Mouse (Mus musculus) heart, embryonic 15.5 days (tissue): ENCODE results near the gene Aatf. TPM values are rescaled to one million over a fixed set of nuclear protein-coding genes. Genes with fewer than 3 reads are reported as not detected.

ENCODE experiments used
- ATAC-seq: fragments of 200-750 bp; cut with Nextera tagmentation; replicated peaks from 2 replicates; pipeline ENCODE4 v1.8.0; 2017; ENCODE audit warnings: low read depth, moderate TSS enrichment; ENCODE audit not compliant: insufficient number of reproducible peaks, insufficient read depth, low FRiP score
- H3K27ac ChIP-seq: fragments of 300-500 bp; sonication (generic); 2 replicates; pipeline ENCODE4 v1.5.1; 2015; ENCODE audit warnings: mild to moderate bottlenecking, inconsistent platforms
- H3K27me3 ChIP-seq: fragments of 300-500 bp; sonication (generic); 2 replicates; pipeline ENCODE4 v1.6.1; 2015; ENCODE audit warnings: inconsistent platforms
- H3K36me3 ChIP-seq: fragments of 300-500 bp; sonication (generic); 2 replicates; pipeline ENCODE4 v1.6.1; 2015; ENCODE audit warnings: mild to moderate bottlenecking, inconsistent platforms
- H3K4me1 ChIP-seq: fragments of 300-500 bp; sonication (generic); replicated peaks from 2 replicates; pipeline ENCODE4 v1.6.1; 2015; ENCODE audit warnings: inconsistent platforms
- H3K4me2 ChIP-seq: fragments of 300-500 bp; sonication (generic); 2 replicates; pipeline ENCODE4 v1.6.1; 2015; ENCODE audit warnings: inconsistent platforms, mild to moderate bottlenecking, moderate library complexity
- H3K4me3 ChIP-seq: fragments of 300-500 bp; sonication (generic); 2 replicates; pipeline ENCODE4 v1.5.1; 2015; ENCODE audit warnings: mild to moderate bottlenecking, inconsistent platforms
- H3K9ac ChIP-seq: fragments of 300-500 bp; sonication (generic); 2 replicates; pipeline ENCODE4 v1.6.1; 2015; ENCODE audit warnings: mild to moderate bottlenecking, inconsistent platforms
- H3K9me3 ChIP-seq: fragments of 300-500 bp; sonication (generic); replicated peaks from 2 replicates; pipeline ENCODE4 v1.6.1; 2016; ENCODE audit warnings: inconsistent platforms
- WGBS: fragments of 180-500 bp; shearing (Covaris S2); methylation state at CpG from one replicate; pipeline ENCODE4 v1.1.7; 2015; ENCODE audit warnings: mixed read lengths; 5-methylcytosine and 5-hydroxymethylcytosine counted together
- polyA plus RNA-seq: library from polyadenylated mRNA; unstranded; fragments of >200 nt; fragmentation: Nextera tagmentation; extraction: Ambion mirVana; gene quantifications from 2 replicates; pipeline ENCODE4 v1.2.1, GENCODE M21; 2015

Aatf gene
- polyA plus RNA-seq, 1 experiment from 2014 or later = 26.2 TPM

- no peak for ATAC-seq
- Histone ChIP-seq H3K27me3 (no peaks in the 10 kb centered on the region), H3K27ac (no peak overlapping the region), H3K9me3 (no peaks in the 10 kb centered on the region), H3K9ac (no peak overlapping the region), H3K4me1 (peaks cover 4% of the 10 kb centered on the region; the same call in 1 of the 2 replicates), H3K4me3 (no peak overlapping the region), H3K36me3 (no peaks in the 10 kb centered on the region), H3K4me2 (no peak overlapping the region)
- WGBS = 64% methylated on average over 7 of the region's 7 CpGs
Observed at GRCm38 (mm10) chr11:84481661-84482060, 31.7 kb downstream of the Aatf start.

DNA sequence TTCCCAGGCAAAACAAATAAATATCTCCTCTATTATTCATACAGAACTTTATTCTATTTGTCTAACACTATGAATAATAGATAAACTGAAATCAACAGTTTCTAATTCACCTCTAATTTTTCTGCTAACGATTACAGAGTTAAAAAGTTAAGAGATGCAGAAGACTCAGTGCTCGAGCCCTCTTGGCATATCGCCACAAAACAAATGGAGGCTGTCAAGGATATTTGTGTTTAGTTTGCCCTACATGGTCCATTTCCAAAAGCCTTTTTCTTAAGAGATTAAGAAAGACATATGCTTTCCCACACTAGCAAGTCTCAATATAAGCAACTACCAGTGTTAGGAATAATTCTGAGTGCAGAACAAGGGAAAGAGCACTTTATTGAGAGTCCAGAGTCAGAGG, 32.9 kb downstream of the Aatf start:
- Histone ChIP-seq H3K27ac (no peak overlapping the region), H3K27me3 (no peaks in the 10 kb centered on the region), H3K9ac (no peak overlapping the region), H3K9me3 (no peaks in the 10 kb centered on the region), H3K4me2 (no peak overlapping the region), H3K4me1 (peaks cover 4% of the 10 kb centered on the region; the same call in 1 of the 2 replicates), H3K4me3 (no peak overlapping the region), H3K36me3 (no peaks in the 10 kb centered on the region)
- no peak for ATAC-seq
- WGBS = 52% methylated on average over 3 of the region's 3 CpGs

GRCm38 (mm10) chr11:84476641-84477040, 36.7 kb downstream of the Aatf start:
- 91% methylated on average over 2 of the region's 2 CpGs for WGBS
- Histone ChIP-seq H3K27ac (no peak overlapping the region), H3K36me3 (peaks cover 5% of the 10 kb centered on the region; the same call in 1 of the 2 replicates), H3K4me1 (peaks cover 4% of the 10 kb centered on the region; the same call in 1 of the 2 replicates), H3K9me3 (no peaks in the 10 kb centered on the region), H3K4me3 (no peak overlapping the region), H3K9ac (no peak overlapping the region), H3K27me3 (no peaks in the 10 kb centered on the region), H3K4me2 (no peak overlapping the region)
- ATAC-seq = no peak

- peaks cover 4% of the 10 kb centered on the region; the same call in 1 of the 2 replicates for H3K4me1 ChIP-seq
- H3K4me2 ChIP-seq = no peak overlapping the region
- H3K9me3 ChIP-seq = no peaks in the 10 kb centered on the region
- no peak overlapping the region for H3K4me3 ChIP-seq
- H3K9ac ChIP-seq = no peak overlapping the region
- no peak for ATAC-seq
- H3K36me3 ChIP-seq = peaks cover 9% of the 10 kb centered on the region; the same call in 1 of the 2 replicates
- H3K27ac ChIP-seq = no peak overlapping the region
- 92% methylated on average over 4 of the region's 4 CpGs for WGBS
- no peaks in the 10 kb centered on the region for H3K27me3 ChIP-seq
Observed at GRCm38 (mm10) chr11:84475991-84476390, 37.3 kb downstream of the Aatf start.

DNA sequence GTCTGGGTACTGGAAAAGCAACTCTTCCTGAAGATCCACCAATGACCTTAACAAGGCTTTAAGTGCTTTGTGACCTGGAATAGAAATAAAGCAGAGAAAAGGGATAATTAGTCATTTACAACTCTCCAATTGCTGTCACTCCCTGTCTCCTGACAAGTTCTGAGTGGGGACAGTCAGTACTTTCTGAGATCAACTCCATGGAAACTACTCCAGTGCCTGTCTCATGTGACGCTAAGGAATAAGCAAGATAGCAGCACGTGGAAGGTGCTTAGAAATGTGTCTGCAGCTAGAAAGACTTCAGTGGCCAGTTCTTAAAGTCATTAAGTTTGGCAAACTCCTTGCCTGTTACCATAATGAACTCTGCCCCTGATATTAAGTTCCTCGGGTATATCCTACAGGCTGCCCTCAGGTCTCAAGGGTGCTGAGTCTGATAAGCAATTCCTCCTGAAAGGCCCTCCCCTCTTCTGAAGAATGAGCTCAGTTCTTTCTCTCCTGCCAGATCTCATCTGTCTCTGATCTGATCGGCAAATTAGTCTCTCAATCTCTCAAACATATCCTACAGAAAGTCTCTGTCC, 40.1 kb downstream of the Aatf start:
- H3K27ac ChIP-seq = no peak overlapping the region
- H3K9ac ChIP-seq = no peak overlapping the region
- no peaks in the 10 kb centered on the region for H3K4me1 ChIP-seq
- H3K4me3 ChIP-seq = no peak overlapping the region
- WGBS = 46% methylated on average over 4 of the region's 4 CpGs
- peaks cover 18% of the 10 kb centered on the region; the same call in 1 of the 2 replicates for H3K36me3 ChIP-seq
- ATAC-seq = no peak
- H3K4me2 ChIP-seq = no peak overlapping the region
- H3K9me3 ChIP-seq = no peaks in the 10 kb centered on the region
- H3K27me3 ChIP-seq = no peaks in the 10 kb centered on the region

GRCm38 (mm10) chr11:84464571-84464970, 48.8 kb downstream of the Aatf start:
- Histone ChIP-seq H3K9me3 (no peaks in the 10 kb centered on the region), H3K36me3 (peaks cover 12% of the 10 kb centered on the region; the same call in 1 of the 2 replicates), H3K27me3 (no peaks in the 10 kb centered on the region), H3K9ac (no peak overlapping the region), H3K4me2 (no peak overlapping the region), H3K4me3 (no peak overlapping the region), H3K4me1 (peaks cover 4% of the 10 kb centered on the region; the same call in 1 of the 2 replicates), H3K27ac (no peak overlapping the region)
- 51% methylated on average over 5 of the region's 5 CpGs for WGBS
- no peak for ATAC-seq

GRCm38 (mm10) chr11:84453901-84454300, 59.4 kb downstream of the Aatf start:
- Histone ChIP-seq H3K9ac (no peak overlapping the region), H3K4me1 (peaks cover 4% of the 10 kb centered on the region; the same call in 1 of the 2 replicates), H3K27me3 (no peaks in the 10 kb centered on the region), H3K4me2 (no peak overlapping the region), H3K9me3 (no peaks in the 10 kb centered on the region), H3K36me3 (no peaks in the 10 kb centered on the region; the same call in 1 of the 2 replicates), H3K4me3 (no peak overlapping the region), H3K27ac (no peak overlapping the region)
- WGBS = 90% methylated on average over 7 of the region's 7 CpGs
- no peak for ATAC-seq

DNA sequence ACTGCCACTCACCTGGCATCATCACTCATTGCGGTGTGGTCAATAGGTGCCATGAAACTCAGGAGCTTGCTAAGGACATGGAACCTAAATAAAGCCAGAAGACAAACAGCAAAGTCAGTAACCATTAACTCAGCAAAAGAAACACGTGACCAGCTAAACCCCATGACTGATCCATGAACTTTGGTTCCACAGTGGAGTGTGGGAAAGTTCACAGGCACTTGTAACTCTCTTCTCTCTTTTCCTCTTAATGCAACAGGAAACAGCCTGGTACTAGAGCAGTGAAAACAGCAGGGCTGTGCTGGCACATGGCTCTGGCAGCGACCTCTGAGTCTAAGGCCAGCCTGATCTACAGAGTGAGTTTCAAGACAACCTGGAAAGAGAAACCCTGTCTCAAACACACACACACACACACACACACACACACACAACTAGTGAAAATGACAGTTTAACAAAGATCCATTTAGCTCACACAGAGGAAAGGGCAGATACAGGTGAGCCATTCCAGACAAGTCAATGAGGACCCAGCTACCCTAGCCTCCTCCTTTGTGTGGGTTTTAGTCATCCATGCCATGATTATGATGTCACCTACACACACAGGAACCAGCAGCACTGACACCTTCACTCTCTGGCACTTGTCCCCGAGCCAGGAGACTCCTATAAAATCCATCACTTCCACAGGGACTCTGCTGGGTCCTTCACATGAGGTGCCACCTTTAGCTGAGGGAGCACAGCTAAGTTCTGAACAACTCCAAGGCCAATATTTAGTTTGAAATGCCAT, 70.6 kb downstream of the Aatf start:
- WGBS = 86% methylated on average over 4 of the region's 4 CpGs
- Histone ChIP-seq H3K27me3 (no peaks in the 10 kb centered on the region), H3K36me3 (no peaks in the 10 kb centered on the region), H3K4me3 (no peak overlapping the region), H3K4me2 (no peak overlapping the region), H3K27ac (no peak overlapping the region), H3K9ac (no peak overlapping the region), H3K4me1 (no peaks in the 10 kb centered on the region), H3K9me3 (no peaks in the 10 kb centered on the region)
- no peak for ATAC-seq

DNA sequence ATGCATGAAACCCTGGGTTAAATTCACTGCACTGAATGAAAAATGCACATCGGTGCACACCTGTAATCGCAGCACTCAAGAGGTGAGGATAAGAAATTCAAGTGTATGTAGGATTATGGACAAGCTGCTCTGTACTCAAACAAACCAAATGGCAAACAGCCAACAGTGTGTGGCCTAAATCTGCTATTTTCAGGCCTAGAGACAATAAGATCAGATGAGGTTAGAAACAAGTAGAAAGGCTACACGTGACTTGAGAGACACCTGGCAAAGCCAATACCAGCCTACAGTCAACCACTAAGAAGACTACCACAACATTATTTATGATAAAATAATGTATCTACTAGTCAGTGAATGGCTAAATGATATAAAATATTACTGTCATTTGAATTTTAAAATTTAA, 72.9 kb downstream of the Aatf start:
- Histone ChIP-seq H3K4me1 (no peaks in the 10 kb centered on the region), H3K4me3 (no peak overlapping the region), H3K4me2 (no peak overlapping the region), H3K27me3 (no peaks in the 10 kb centered on the region), H3K9ac (no peak overlapping the region), H3K36me3 (no peaks in the 10 kb centered on the region), H3K9me3 (no peaks in the 10 kb centered on the region), H3K27ac (no peak overlapping the region)
- ATAC-seq = no peak
- WGBS = 78% methylated on average over 3 of the region's 3 CpGs

DNA sequence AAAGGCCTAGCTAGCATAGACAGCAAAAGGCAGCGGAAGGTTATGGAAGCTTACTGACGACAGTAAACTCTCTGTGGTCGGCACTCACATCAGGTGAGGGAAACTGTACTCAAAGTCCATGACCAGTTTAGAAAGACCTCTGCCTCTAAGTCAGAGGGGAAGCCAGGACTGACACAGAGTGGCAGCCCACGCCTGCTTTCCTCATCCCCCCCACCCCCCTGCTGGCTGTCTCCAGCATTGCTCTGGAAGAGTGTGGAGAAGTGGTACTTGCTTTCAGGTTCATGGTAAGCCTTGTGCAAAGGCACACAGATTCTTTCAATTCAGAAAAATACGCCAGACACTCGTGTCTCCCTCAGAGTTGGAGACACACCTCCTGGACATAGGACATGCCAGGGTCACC, 78.4 kb downstream of the Aatf start:
- 71% methylated on average over 6 of the region's 6 CpGs for WGBS
- Histone ChIP-seq H3K36me3 (no peaks in the 10 kb centered on the region), H3K4me1 (no peaks in the 10 kb centered on the region), H3K9ac (no peak overlapping the region), H3K9me3 (no peaks in the 10 kb centered on the region), H3K4me2 (no peak overlapping the region), H3K27me3 (no peaks in the 10 kb centered on the region), H3K4me3 (no peak overlapping the region), H3K27ac (no peak overlapping the region)
- ATAC-seq = no peak

DNA sequence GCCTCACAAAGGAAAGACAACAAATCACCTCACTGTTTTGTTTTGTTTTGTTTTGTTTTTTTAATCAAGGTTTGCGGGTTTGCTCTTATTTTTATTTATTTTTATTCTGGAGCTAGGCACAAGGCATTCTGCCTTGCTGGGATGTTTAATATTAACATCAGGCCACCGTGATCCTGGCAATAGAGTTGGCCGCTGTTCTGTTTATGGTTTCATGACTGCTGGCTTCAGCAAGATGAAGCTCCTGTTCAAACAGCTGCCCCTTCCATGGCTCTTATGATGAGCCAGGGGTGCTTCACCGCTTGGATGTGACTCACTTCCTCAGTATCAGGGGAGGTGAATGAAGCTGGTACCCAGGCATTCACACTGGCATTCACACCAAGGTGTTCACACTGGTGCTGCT, 83.0 kb downstream of the Aatf start:
- no peak for ATAC-seq
- Histone ChIP-seq H3K36me3 (no peaks in the 10 kb centered on the region), H3K4me1 (no peaks in the 10 kb centered on the region), H3K9me3 (no peaks in the 10 kb centered on the region), H3K4me2 (no peak overlapping the region), H3K4me3 (no peak overlapping the region), H3K27me3 (no peaks in the 10 kb centered on the region), H3K9ac (no peak overlapping the region), H3K27ac (no peak overlapping the region)
- 76% methylated on average over 4 of the region's 4 CpGs for WGBS

- Histone ChIP-seq H3K36me3 (no peaks in the 10 kb centered on the region), H3K9ac (no peak overlapping the region), H3K27ac (no peak overlapping the region), H3K27me3 (no peaks in the 10 kb centered on the region), H3K9me3 (no peaks in the 10 kb centered on the region), H3K4me1 (no peaks in the 10 kb centered on the region), H3K4me2 (no peak overlapping the region), H3K4me3 (no peak overlapping the region)
- 79% methylated on average over 1 of the region's 1 CpGs for WGBS
- ATAC-seq = no peak
Observed at GRCm38 (mm10) chr11:84429581-84429980, 83.7 kb downstream of the Aatf start.
